Mouse (Mus musculus): ENCODE measurements around the gene Sh2b2. TPM values are rescaled to one million over a fixed set of nuclear protein-coding genes. Genes with fewer than 3 reads are reported as not detected.

The Sh2b2 gene
- total and polyA plus RNA-seq, 3 experiments: 0.55 to 6.7 (median 0.80) TPM

DNA sequence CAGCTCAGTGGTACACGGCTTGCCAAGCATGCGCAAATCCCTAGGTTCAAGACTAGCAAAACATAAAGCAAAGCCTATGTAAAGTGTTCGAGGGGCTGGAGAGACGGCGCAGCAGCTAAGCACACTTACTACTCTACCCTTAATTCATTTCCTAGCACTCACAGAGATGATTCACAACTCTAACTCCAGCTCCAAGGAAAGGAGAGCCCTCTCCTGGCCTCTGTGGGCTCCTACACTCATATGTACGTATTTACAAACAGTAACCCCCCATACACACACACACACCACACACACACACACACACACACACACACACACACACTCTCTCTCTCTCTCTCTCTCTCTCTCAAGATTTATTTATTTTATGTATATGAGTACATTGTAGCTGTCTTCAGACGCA is 62.6 kb downstream of the Sh2b2 start:
- TF ChIP-seq POLR2A (IDR thresholded peaks at IDR 0.05; ENCODE audit: insufficient read depth, low read depth, low read length) (no peak), CTCF (IDR thresholded peaks at IDR 0.05) (no peak), EP300 (IDR thresholded peaks at IDR 0.05; ENCODE audit: insufficient read depth, low read depth, low read length) (no peak)
- no peak overlapping the region for H3K4me3 ChIP-seq
- DNase-seq: no peak
- no peak overlapping the region for H3K9ac ChIP-seq (ENCODE audit: low read depth, low read length)
- H3K36me3 ChIP-seq (ENCODE audit: control insufficient read depth, insufficient read depth, low read length): no peaks in the 10 kb centered on the region
- no peaks in the 10 kb centered on the region for H3K79me2 ChIP-seq (replicated peaks; ENCODE audit: control insufficient read depth, insufficient read depth, low read length)
- 88% methylated on average over 7 of the region's 7 CpGs for WGBS
- H3K27me3 ChIP-seq (ENCODE audit: control insufficient read depth, insufficient read depth, low read length): no peaks in the 10 kb centered on the region
- no peaks in the 10 kb centered on the region for H3K4me1 ChIP-seq (ENCODE audit: control insufficient read depth, insufficient read depth, low read length)
- H3K27ac ChIP-seq: no peak overlapping the region
- intact Hi-C loops (cut with DNase I): no loop called here

DNA sequence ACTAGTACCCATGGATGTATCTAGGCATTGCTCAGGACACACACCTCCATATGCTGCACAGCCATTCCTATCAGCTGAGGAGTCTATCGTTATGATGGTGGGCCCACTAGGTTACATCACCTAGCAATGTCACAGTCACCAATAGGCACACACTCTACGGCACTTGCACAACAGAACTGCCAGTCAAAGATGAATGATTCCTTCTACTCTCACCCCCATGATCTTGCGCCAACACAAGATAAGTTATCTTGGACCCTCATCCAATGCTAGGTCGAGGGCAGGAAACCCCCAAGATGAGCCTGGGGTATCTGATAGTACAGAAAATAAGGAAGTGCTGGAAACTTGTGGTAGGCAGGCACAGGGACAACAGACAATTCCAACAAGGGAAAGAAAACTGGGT is 63.5 kb downstream of the Sh2b2 start:
- WGBS: 86% methylated on average over 4 of the region's 4 CpGs
- TF ChIP-seq EP300 (IDR thresholded peaks at IDR 0.05; ENCODE audit: insufficient read depth, low read depth, low read length): no peak
- TF ChIP-seq CTCF (IDR thresholded peaks at IDR 0.05): no peak
- no peak for TF ChIP-seq POLR2A (IDR thresholded peaks at IDR 0.05; ENCODE audit: insufficient read depth, low read depth, low read length)
- H3K9ac ChIP-seq (ENCODE audit: low read depth, low read length): no peak overlapping the region
- H3K79me2 ChIP-seq (replicated peaks; ENCODE audit: control insufficient read depth, insufficient read depth, low read length): no peaks in the 10 kb centered on the region
- H3K27me3 ChIP-seq (ENCODE audit: control insufficient read depth, insufficient read depth, low read length): no peaks in the 10 kb centered on the region
- H3K4me3 ChIP-seq: no peak overlapping the region
- no peak for DNase-seq
- intact Hi-C loops (cut with DNase I): no loop called here
- H3K36me3 ChIP-seq (ENCODE audit: control insufficient read depth, insufficient read depth, low read length): no peaks in the 10 kb centered on the region
- H3K4me1 ChIP-seq (ENCODE audit: control insufficient read depth, insufficient read depth, low read length): no peaks in the 10 kb centered on the region; the same call in 1 of the 2 replicates
- H3K27ac ChIP-seq: no peak overlapping the region

DNA sequence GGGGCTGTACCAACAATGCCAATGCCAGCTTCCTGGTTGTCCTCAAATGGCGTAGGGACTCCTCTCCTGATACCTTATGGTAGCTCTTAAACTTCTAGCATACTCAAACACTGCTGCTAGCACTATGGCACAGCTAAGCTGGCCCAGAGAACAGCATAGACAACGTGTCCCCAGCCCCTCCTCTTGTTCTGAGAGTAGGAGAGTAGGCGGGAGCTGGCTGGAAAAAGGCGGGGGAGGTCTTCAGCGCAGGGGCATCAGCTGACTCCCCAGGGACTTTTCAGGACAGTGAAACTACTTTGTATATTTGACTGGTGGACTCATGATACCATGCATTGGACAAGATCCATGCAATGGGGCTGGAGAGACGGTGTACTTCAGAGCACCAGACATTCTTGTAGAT is 64.3 kb downstream of the Sh2b2 start:
- Histone ChIP-seq H3K27ac (no peak overlapping the region), H3K27me3 (ENCODE audit: control insufficient read depth, insufficient read depth, low read length) (no peaks in the 10 kb centered on the region), H3K4me3 (no peak overlapping the region), H3K9ac (ENCODE audit: low read depth, low read length) (no peak overlapping the region), H3K36me3 (ENCODE audit: control insufficient read depth, insufficient read depth, low read length) (no peaks in the 10 kb centered on the region), H3K79me2 (replicated peaks; ENCODE audit: control insufficient read depth, insufficient read depth, low read length) (no peaks in the 10 kb centered on the region), H3K4me1 (ENCODE audit: control insufficient read depth, insufficient read depth, low read length) (no peaks in the 10 kb centered on the region; the same call in 1 of the 2 replicates)
- intact Hi-C loops (cut with DNase I): no loop called here
- no peak for TF ChIP-seq CTCF (IDR thresholded peaks at IDR 0.05)
- 77% methylated on average over 6 of the region's 6 CpGs for WGBS
- DNase-seq: no peak

DNA sequence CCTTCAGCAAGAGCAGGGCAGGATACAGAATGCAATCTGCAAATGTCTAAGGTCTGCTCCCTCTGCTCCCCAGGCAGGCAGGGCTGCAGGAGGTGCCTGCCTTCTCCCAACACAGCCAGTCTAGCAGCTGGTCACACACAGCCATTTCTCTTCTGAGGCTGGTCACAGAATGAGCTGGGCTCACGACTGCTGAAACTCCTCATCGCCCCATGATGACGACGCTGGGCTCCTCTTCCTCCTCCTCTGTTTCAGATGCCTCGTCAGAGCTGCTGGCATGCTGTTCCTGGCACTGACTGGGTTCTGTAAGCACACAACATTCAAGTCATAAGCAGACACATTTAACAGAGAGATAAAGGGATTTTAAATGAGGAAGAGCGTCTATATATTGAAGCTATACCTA is 65.2 kb downstream of the Sh2b2 start:
- Histone ChIP-seq H3K9ac (ENCODE audit: low read depth, low read length) (no peak overlapping the region), H3K4me1 (ENCODE audit: control insufficient read depth, insufficient read depth, low read length) (no peaks in the 10 kb centered on the region; the same call in 1 of the 2 replicates), H3K27me3 (ENCODE audit: control insufficient read depth, insufficient read depth, low read length) (no peaks in the 10 kb centered on the region), H3K27ac (no peak overlapping the region), H3K4me3 (no peak overlapping the region), H3K36me3 (ENCODE audit: control insufficient read depth, insufficient read depth, low read length) (no peaks in the 10 kb centered on the region), H3K79me2 (replicated peaks; ENCODE audit: control insufficient read depth, insufficient read depth, low read length) (no peaks in the 10 kb centered on the region)
- no peak for DNase-seq
- 90% methylated on average over 6 of the region's 6 CpGs for WGBS
- TF ChIP-seq EP300 (IDR thresholded peaks at IDR 0.05; ENCODE audit: insufficient read depth, low read depth, low read length): no peak
- no peak for TF ChIP-seq CTCF (IDR thresholded peaks at IDR 0.05)
- no peak for TF ChIP-seq POLR2A (IDR thresholded peaks at IDR 0.05; ENCODE audit: insufficient read depth, low read depth, low read length)
- intact Hi-C loops (cut with DNase I): no loop called here

DNA sequence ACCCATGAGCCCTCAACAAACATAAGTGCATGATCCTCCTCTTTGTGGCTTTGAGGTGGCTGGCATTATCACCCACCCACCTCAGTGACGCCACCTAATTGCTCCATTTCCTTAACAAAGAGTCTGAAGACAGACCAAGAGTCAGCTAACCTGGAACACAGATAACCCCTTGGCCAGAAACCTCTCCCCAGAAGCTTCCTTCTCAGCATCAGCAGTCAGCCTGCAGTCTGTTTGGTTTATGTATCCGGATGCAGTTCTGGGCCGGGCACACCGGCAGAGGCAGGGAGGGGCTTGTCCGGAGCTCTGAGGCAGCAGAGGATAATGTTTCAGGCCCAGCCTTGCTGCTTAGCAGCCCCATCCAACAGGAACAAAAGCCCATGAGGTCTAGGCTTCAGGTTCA is 66.8 kb downstream of the Sh2b2 start:
- Histone ChIP-seq H3K4me3 (no peak overlapping the region), H3K4me1 (ENCODE audit: control insufficient read depth, insufficient read depth, low read length) (no peaks in the 10 kb centered on the region; the same call in 1 of the 2 replicates), H3K9ac (ENCODE audit: low read depth, low read length) (no peak overlapping the region), H3K79me2 (replicated peaks; ENCODE audit: control insufficient read depth, insufficient read depth, low read length) (no peaks in the 10 kb centered on the region), H3K36me3 (ENCODE audit: control insufficient read depth, insufficient read depth, low read length) (no peaks in the 10 kb centered on the region), H3K27me3 (ENCODE audit: control insufficient read depth, insufficient read depth, low read length) (no peaks in the 10 kb centered on the region), H3K27ac (no peak overlapping the region)
- TF ChIP-seq POLR2A (IDR thresholded peaks at IDR 0.05; ENCODE audit: insufficient read depth, low read depth, low read length) (no peak), EP300 (IDR thresholded peaks at IDR 0.05; ENCODE audit: insufficient read depth, low read depth, low read length) (no peak), CTCF (IDR thresholded peaks at IDR 0.05) (no peak)
- intact Hi-C loops (cut with DNase I): no loop called here
- DNase-seq: no peak
- WGBS: 81% methylated on average over 5 of the region's 5 CpGs

DNA sequence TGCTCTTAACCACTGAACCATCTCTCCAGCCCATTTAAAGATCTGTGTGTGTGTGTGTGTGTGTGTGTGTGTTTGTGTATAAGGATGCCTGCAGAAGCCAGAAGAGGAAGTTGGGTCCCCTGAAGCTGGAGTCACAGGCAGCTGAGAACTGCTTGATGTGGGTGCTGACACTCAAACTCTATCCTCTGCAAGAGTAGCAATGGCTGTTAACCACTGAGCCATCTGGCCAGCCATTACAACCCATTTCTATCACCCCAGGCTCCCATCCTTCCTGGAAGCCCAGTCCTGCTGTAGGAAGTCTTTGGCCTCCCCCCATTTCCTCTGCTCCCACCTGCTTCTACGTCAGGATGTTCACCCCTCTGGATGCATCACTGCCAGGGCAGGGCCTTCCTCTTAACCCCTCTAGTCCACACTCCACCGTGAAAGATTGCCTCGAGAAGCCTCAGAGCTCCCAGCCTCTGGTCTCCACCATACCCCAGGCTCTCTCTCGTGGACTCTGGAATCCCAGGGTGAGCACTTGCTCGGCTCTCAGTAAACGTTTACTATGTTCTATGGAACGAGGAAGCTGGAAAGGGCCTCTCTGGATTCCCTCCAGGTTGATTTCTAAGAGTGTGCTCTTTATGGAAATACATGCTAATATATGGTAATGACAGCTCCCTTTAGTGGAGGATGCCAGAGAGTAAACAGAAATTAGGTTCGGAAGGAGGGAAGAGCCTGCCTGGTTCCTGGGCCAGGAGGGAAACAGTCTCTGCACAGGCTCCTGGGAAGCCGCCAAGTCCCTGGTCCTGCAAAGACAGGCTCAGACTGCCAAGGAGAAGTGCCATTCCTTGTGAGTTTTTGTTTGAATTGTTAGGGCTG is 72.5 kb downstream of the Sh2b2 start:
- no peak overlapping the region for H3K27ac ChIP-seq
- H3K27me3 ChIP-seq (ENCODE audit: control insufficient read depth, insufficient read depth, low read length): no peaks in the 10 kb centered on the region
- no peaks in the 10 kb centered on the region for H3K36me3 ChIP-seq (ENCODE audit: control insufficient read depth, insufficient read depth, low read length)
- 20% methylated on average over 9 of the region's 9 CpGs for whole genome bisulfite sequencing
- intact Hi-C loops (cut with DNase I): no loop called here
- H3K4me1 ChIP-seq (ENCODE audit: control insufficient read depth, insufficient read depth, low read length): peaks cover 5% of the 10 kb centered on the region
- H3K79me2 ChIP-seq (replicated peaks; ENCODE audit: control insufficient read depth, insufficient read depth, low read length): no peaks in the 10 kb centered on the region
- peak in 1 of 2 experiments; percentile 36 for DNase-seq
- H3K9ac ChIP-seq (ENCODE audit: low read depth, low read length): no peak overlapping the region
- no peak for TF ChIP-seq POLR2A (IDR thresholded peaks at IDR 0.05; ENCODE audit: insufficient read depth, low read depth, low read length)
- no peak for TF ChIP-seq EP300 (IDR thresholded peaks at IDR 0.05; ENCODE audit: insufficient read depth, low read depth, low read length)
- TF ChIP-seq CTCF (IDR thresholded peaks at IDR 0.05): no peak
- H3K4me3 ChIP-seq: no peak overlapping the region

All from heart, adult 2 months (tissue).